Mouse (Mus musculus): ENCODE data around the gene Ccdc106. TPM values are rescaled to one million over a fixed set of nuclear protein-coding genes. Genes with fewer than 3 reads are reported as not detected.

The Ccdc106 gene
- total and polyA plus RNA-seq, 2 experiments, result 0.28 to 0.35 TPM

DNA sequence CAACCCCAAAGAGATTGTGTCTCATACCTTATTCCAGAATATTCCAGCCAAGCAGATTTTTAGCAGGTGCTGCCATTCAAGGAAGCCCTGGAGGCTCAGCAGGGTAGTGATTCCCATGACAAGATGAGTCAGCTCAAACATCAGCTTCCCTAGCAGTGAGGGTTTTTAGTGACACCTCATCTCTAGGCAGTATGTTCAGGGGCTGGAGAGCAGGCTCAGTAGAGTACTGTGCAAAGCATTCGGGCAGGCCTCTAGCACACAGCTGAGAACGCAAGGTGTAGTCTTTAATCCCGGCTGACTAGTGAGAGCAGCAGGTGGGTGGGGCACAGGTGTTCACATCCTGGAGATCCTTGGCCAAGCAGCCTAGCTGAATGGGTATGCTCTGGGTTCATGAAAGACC is 79.4 kb downstream of the Ccdc106 start:
- 0 out of 2 replicates have a peak, but pooled peaks cover 2% of the 10 kb centered on the region for H3K4me1 ChIP-seq (ENCODE audit: control insufficient read depth, insufficient read depth, low read length)
- no peak for DNase-seq (ENCODE audit: extremely low read depth, low read depth, low spot score)
- H3K4me3 ChIP-seq (ENCODE audit: insufficient read depth, low read depth, low read length), result no peak overlapping the region
- TF ChIP-seq POLR2A (IDR thresholded peaks at IDR 0.05; ENCODE audit: extremely low read depth, insufficient read depth, low read length), result no peak
- TF ChIP-seq CTCF (IDR thresholded peaks at IDR 0.05; ENCODE audit: low read depth, low read length), result no peak
- H3K79me2 ChIP-seq (ENCODE audit: control insufficient read depth, insufficient read depth, low read length), result no peaks in the 10 kb centered on the region
- peaks cover 20% of the 10 kb centered on the region for H3K36me3 ChIP-seq (ENCODE audit: control insufficient read depth, insufficient read depth, low read length)
- no peaks in the 10 kb centered on the region for H3K27me3 ChIP-seq (ENCODE audit: control insufficient read depth, insufficient read depth, low read length)
- WGBS, result 78% methylated on average over 3 of the region's 3 CpGs
- no peak overlapping the region for H3K9ac ChIP-seq (ENCODE audit: low read depth, low read length)
- H3K27ac ChIP-seq (replicated peaks; ENCODE audit: insufficient read depth, low read depth, low read length), result no peak overlapping the region

DNA sequence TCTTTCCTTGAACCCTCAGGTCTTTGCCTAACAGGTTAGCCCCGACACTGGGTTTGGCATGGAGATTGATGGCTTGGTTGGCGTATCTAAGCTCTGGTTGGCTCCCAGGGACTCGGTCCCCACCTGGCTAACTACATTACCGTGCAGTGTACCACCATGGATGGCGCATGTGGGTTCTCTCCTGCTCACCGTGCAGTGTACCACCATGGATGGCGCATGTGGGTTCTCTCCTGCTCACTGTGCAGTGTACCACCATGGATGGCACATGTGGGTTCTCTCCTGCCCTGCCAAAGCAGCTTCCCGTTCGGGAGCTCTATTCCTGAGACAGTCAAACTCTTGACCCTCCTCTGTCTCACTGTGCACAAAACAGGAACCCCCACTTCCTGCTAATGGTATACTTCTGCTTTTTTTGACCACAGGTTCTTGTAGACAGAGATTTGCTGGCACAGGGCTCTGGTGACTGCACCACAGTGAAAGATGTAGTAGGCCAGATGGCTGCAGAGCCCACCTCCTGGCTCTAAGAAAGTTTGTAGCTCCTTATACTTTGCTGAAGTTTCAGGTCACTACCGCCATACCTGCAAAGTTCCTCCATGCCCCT is 80.8 kb downstream of the Ccdc106 start:
- H3K27me3 ChIP-seq (ENCODE audit: control insufficient read depth, insufficient read depth, low read length), result no peaks in the 10 kb centered on the region
- H3K36me3 ChIP-seq (ENCODE audit: control insufficient read depth, insufficient read depth, low read length), result peaks cover 14% of the 10 kb centered on the region
- H3K4me1 ChIP-seq (ENCODE audit: control insufficient read depth, insufficient read depth, low read length), result 0 out of 2 replicates have a peak, but pooled peaks cover 2% of the 10 kb centered on the region
- no peak overlapping the region for H3K9ac ChIP-seq (ENCODE audit: low read depth, low read length)
- peak; percentile 39 for DNase-seq (ENCODE audit: extremely low read depth, low read depth, low spot score)
- TF ChIP-seq POLR2A (IDR thresholded peaks at IDR 0.05; ENCODE audit: extremely low read depth, insufficient read depth, low read length) (no peak), CTCF (IDR thresholded peaks at IDR 0.05; ENCODE audit: low read depth, low read length) (no peak)
- WGBS, result 81% methylated on average over 10 of the region's 10 CpGs
- H3K27ac ChIP-seq (replicated peaks; ENCODE audit: insufficient read depth, low read depth, low read length), result no peak overlapping the region
- no peaks in the 10 kb centered on the region for H3K79me2 ChIP-seq (ENCODE audit: control insufficient read depth, insufficient read depth, low read length)
- H3K4me3 ChIP-seq (ENCODE audit: insufficient read depth, low read depth, low read length), result no peak overlapping the region

DNA sequence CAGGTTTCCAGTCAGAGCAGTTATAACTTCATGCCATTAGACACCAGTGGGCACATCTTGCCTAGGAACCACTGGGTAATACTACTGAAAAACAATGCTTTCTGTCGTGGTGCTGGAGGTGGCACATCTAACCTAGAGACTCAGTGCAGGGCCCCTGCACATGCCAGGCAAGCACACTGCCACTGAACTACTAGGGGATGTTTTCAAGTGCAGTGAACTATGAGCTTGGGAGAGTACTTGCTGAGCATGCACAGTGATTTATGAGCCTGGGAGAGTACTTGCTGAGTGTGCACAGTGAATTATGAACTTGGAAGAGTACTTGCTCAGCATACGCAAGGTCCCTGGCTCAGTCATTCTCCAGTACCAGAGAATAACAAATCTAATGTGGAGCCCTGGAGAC is 82.2 kb downstream of the Ccdc106 start:
- Histone ChIP-seq H3K4me1 (ENCODE audit: control insufficient read depth, insufficient read depth, low read length) (0 out of 2 replicates have a peak, but pooled peaks cover 2% of the 10 kb centered on the region), H3K36me3 (ENCODE audit: control insufficient read depth, insufficient read depth, low read length) (peaks cover 8% of the 10 kb centered on the region), H3K27ac (replicated peaks; ENCODE audit: insufficient read depth, low read depth, low read length) (no peak overlapping the region), H3K9ac (ENCODE audit: low read depth, low read length) (no peak overlapping the region), H3K27me3 (ENCODE audit: control insufficient read depth, insufficient read depth, low read length) (no peaks in the 10 kb centered on the region), H3K4me3 (ENCODE audit: insufficient read depth, low read depth, low read length) (no peak overlapping the region), H3K79me2 (ENCODE audit: control insufficient read depth, insufficient read depth, low read length) (no peaks in the 10 kb centered on the region)
- TF ChIP-seq CTCF (IDR thresholded peaks at IDR 0.05; ENCODE audit: low read depth, low read length) (no peak), POLR2A (IDR thresholded peaks at IDR 0.05; ENCODE audit: extremely low read depth, insufficient read depth, low read length) (no peak)
- 86% methylated on average over 2 of the region's 2 CpGs for WGBS
- no peak for DNase-seq (ENCODE audit: extremely low read depth, low read depth, low spot score)

DNA sequence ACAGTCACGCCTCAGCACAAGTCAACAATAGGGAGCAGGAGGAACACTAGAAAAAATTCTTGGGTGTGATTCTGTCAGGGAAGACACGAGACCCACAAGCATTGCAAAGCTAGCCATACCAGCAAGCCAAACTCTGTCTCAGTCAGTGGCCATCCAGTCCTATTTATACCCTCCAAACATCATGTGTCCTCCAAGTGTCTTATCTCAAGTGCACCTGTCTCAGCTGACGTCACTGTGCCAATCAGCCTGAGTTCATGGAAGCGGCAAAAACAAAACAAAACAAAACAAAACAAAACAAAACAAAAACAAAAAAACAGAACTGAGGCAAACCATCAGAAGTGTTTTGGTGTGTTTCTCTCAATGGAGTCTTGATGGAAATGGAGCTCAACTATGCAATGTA is 87.9 kb downstream of the Ccdc106 start:
- WGBS, result 84% methylated on average over 4 of the region's 4 CpGs
- no peak overlapping the region for H3K27ac ChIP-seq (replicated peaks; ENCODE audit: insufficient read depth, low read depth, low read length)
- DNase-seq (ENCODE audit: extremely low read depth, low read depth, low spot score), result no peak
- no peaks in the 10 kb centered on the region for H3K79me2 ChIP-seq (ENCODE audit: control insufficient read depth, insufficient read depth, low read length)
- H3K4me1 ChIP-seq (ENCODE audit: control insufficient read depth, insufficient read depth, low read length), result no peaks in the 10 kb centered on the region
- H3K9ac ChIP-seq (ENCODE audit: low read depth, low read length), result no peak overlapping the region
- no peak overlapping the region for H3K4me3 ChIP-seq (ENCODE audit: insufficient read depth, low read depth, low read length)
- TF ChIP-seq CTCF (IDR thresholded peaks at IDR 0.05; ENCODE audit: low read depth, low read length) (no peak), POLR2A (IDR thresholded peaks at IDR 0.05; ENCODE audit: extremely low read depth, insufficient read depth, low read length) (no peak)
- H3K27me3 ChIP-seq (ENCODE audit: control insufficient read depth, insufficient read depth, low read length), result no peaks in the 10 kb centered on the region
- no peaks in the 10 kb centered on the region for H3K36me3 ChIP-seq (ENCODE audit: control insufficient read depth, insufficient read depth, low read length)

DNA sequence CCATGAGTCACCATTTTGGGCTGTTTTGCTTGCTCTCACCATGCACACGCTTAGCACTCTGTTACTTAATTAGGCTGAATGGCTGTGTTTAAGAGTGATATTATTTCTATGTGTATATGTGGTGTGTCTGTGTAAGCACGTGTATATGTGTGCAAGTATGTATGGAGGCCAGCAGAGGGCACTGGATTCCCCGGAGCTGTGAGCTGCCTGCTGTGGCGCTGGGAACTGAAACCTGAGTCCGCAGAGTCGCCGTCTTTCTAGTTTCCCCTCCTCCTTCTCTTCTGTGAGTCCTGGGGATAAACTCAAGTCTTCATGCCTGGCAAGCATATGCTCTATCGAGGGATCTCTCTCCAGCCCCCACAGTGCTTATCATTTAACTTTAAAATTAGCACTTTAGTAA is 88.9 kb downstream of the Ccdc106 start:
- no peak overlapping the region for H3K27ac ChIP-seq (replicated peaks; ENCODE audit: insufficient read depth, low read depth, low read length)
- no peaks in the 10 kb centered on the region for H3K4me1 ChIP-seq (ENCODE audit: control insufficient read depth, insufficient read depth, low read length)
- H3K36me3 ChIP-seq (ENCODE audit: control insufficient read depth, insufficient read depth, low read length), result no peaks in the 10 kb centered on the region
- H3K9ac ChIP-seq (ENCODE audit: low read depth, low read length), result no peak overlapping the region
- H3K27me3 ChIP-seq (ENCODE audit: control insufficient read depth, insufficient read depth, low read length), result no peaks in the 10 kb centered on the region
- DNase-seq (ENCODE audit: extremely low read depth, low read depth, low spot score), result no peak
- TF ChIP-seq POLR2A (IDR thresholded peaks at IDR 0.05; ENCODE audit: extremely low read depth, insufficient read depth, low read length) (no peak), CTCF (IDR thresholded peaks at IDR 0.05; ENCODE audit: low read depth, low read length) (no peak)
- no peaks in the 10 kb centered on the region for H3K79me2 ChIP-seq (ENCODE audit: control insufficient read depth, insufficient read depth, low read length)
- H3K4me3 ChIP-seq (ENCODE audit: insufficient read depth, low read depth, low read length), result no peak overlapping the region
- 87% methylated on average over 8 of the region's 8 CpGs for WGBS

Other genes with a start within 250 kb of the Ccdc106 start
- not detected in 2 replicates for gene Fam71e2, start 249.3 kb upstream of the Ccdc106 start, total RNA-seq (2014; rRNA removed)
- not detected in 2 replicates for gene Fam71e2, start 249.3 kb upstream of the Ccdc106 start, polyA plus RNA-seq (2012; rRNA removed)
- gene Il11, start 237.7 kb upstream of the Ccdc106 start, total RNA-seq (2014; rRNA removed), result not detected in 2 replicates
- 0.09 TPM in 1 of 2 replicates, not detected in the other for gene Il11, start 237.7 kb upstream of the Ccdc106 start, polyA plus RNA-seq (2012; rRNA removed)
- gene Tmem190, start 237.6 kb upstream of the Ccdc106 start, total RNA-seq (2014; rRNA removed), result not detected in 2 replicates
- gene Tmem190, start 237.6 kb upstream of the Ccdc106 start, polyA plus RNA-seq (2012; rRNA removed), result not detected in 2 replicates
- 16.4 and 17.3 TPM in 2 replicates for gene Tmem238, start 230.9 kb upstream of the Ccdc106 start, total RNA-seq (2014; rRNA removed)
- gene Tmem238, start 230.9 kb upstream of the Ccdc106 start, polyA plus RNA-seq (2012; rRNA removed), result 73.2 and 92.1 TPM in 2 replicates
- gene Rpl28, start 227.7 kb upstream of the Ccdc106 start, total RNA-seq (2014; rRNA removed), result 58.4 and 69.2 TPM in 2 replicates
- 211 and 226 TPM in 2 replicates for gene Rpl28, start 227.7 kb upstream of the Ccdc106 start, polyA plus RNA-seq (2012; rRNA removed)
- gene Ube2s, start 208.0 kb upstream of the Ccdc106 start, total RNA-seq (2014; rRNA removed), result 22.4 and 24.2 TPM in 2 replicates
- 45.9 and 74.3 TPM in 2 replicates for gene Ube2s, start 208.0 kb upstream of the Ccdc106 start, polyA plus RNA-seq (2012; rRNA removed)
- under 0.01 TPM in 1 of 2 replicates, not detected in the other for gene Shisa7, start 175.9 kb upstream of the Ccdc106 start, total RNA-seq (2014; rRNA removed)
- 0.02 and 0.12 TPM in 2 replicates for gene Shisa7, start 175.9 kb upstream of the Ccdc106 start, polyA plus RNA-seq (2012; rRNA removed)
- gene Isoc2b, start 150.3 kb upstream of the Ccdc106 start, total RNA-seq (2014; rRNA removed), result 23.6 and 40.2 TPM in 2 replicates
- gene Isoc2b, start 150.3 kb upstream of the Ccdc106 start, polyA plus RNA-seq (2012; rRNA removed), result 24.0 and 34.6 TPM in 2 replicates
- gene Isoc2a, start 143.4 kb upstream of the Ccdc106 start, total RNA-seq (2014; rRNA removed), result 54.3 and 63.5 TPM in 2 replicates
- gene Isoc2a, start 143.4 kb upstream of the Ccdc106 start, polyA plus RNA-seq (2012; rRNA removed), result 103 and 110 TPM in 2 replicates
- not detected in 2 replicates for gene Gm36210, start 114.0 kb upstream of the Ccdc106 start, total RNA-seq (2014; rRNA removed)
- gene Gm36210, start 114.0 kb upstream of the Ccdc106 start, polyA plus RNA-seq (2012; rRNA removed), result 0.13 TPM in 1 of 2 replicates, not detected in the other
- 0.55 and 0.74 TPM in 2 replicates for gene Zfp628, start 105.3 kb upstream of the Ccdc106 start, total RNA-seq (2014; rRNA removed)
- 6.2 and 8.3 TPM in 2 replicates for gene Zfp628, start 105.3 kb upstream of the Ccdc106 start, polyA plus RNA-seq (2012; rRNA removed)
- 0.20 and 0.28 TPM in 2 replicates for gene Nat14, start 98.5 kb upstream of the Ccdc106 start, total RNA-seq (2014; rRNA removed)
- gene Nat14, start 98.5 kb upstream of the Ccdc106 start, polyA plus RNA-seq (2012; rRNA removed), result 0.66 and 0.75 TPM in 2 replicates
- 0.07 and 0.18 TPM in 2 replicates for gene Ssc5d, start 94.8 kb upstream of the Ccdc106 start, total RNA-seq (2014; rRNA removed)
- gene Ssc5d, start 94.8 kb upstream of the Ccdc106 start, polyA plus RNA-seq (2012; rRNA removed), result 0.14 and 0.26 TPM in 2 replicates
- not detected in 2 replicates for gene Sbk2, start 56.1 kb upstream of the Ccdc106 start, total RNA-seq (2014; rRNA removed)
- 0.12 TPM in 1 of 2 replicates, not detected in the other for gene Sbk2, start 56.1 kb upstream of the Ccdc106 start, polyA plus RNA-seq (2012; rRNA removed)
- gene Sbk3, start 49.4 kb upstream of the Ccdc106 start, total RNA-seq (2014; rRNA removed), result not detected in 2 replicates
- not detected in 2 replicates for gene Sbk3, start 49.4 kb upstream of the Ccdc106 start, polyA plus RNA-seq (2012; rRNA removed)
- gene Zfp579, start 24.4 kb upstream of the Ccdc106 start, total RNA-seq (2014; rRNA removed), result 1.2 TPM in 2 replicates
- gene Zfp579, start 24.4 kb upstream of the Ccdc106 start, polyA plus RNA-seq (2012; rRNA removed), result 10.8 and 13.0 TPM in 2 replicates
- 6.7 and 10.7 TPM in 2 replicates for gene Zfp524, start 6.1 kb upstream of the Ccdc106 start, total RNA-seq (2014; rRNA removed)
- 38.3 and 41.1 TPM in 2 replicates for gene Zfp524, start 6.1 kb upstream of the Ccdc106 start, polyA plus RNA-seq (2012; rRNA removed)
- 6.2 and 6.8 TPM in 2 replicates for gene Fiz1, start 5.9 kb upstream of the Ccdc106 start, total RNA-seq (2014; rRNA removed)
- gene Fiz1, start 5.9 kb upstream of the Ccdc106 start, polyA plus RNA-seq (2012; rRNA removed), result 18.0 and 19.3 TPM in 2 replicates
- gene Gm44973, start 5.1 kb upstream of the Ccdc106 start, total RNA-seq (2014; rRNA removed), result 0.55 and 1.1 TPM in 2 replicates
- gene Gm44973, start 5.1 kb upstream of the Ccdc106 start, polyA plus RNA-seq (2012; rRNA removed), result not detected in 2 replicates
- 4.1 and 4.3 TPM in 2 replicates for gene Zfp865, start 177 bp upstream of the Ccdc106 start, total RNA-seq (2014; rRNA removed)
- gene Zfp865, start 177 bp upstream of the Ccdc106 start, polyA plus RNA-seq (2012; rRNA removed), result 11.2 and 14.6 TPM in 2 replicates
- gene 4632433K11Rik, start 13.6 kb downstream of the Ccdc106 start, total RNA-seq (2014; rRNA removed), result 0.28 TPM in 1 of 2 replicates, not detected in the other
- not detected in 2 replicates for gene 4632433K11Rik, start 13.6 kb downstream of the Ccdc106 start, polyA plus RNA-seq (2012; rRNA removed)
- 2.4 and 2.8 TPM in 2 replicates for gene Zfp784, start 17.9 kb downstream of the Ccdc106 start, total RNA-seq (2014; rRNA removed)
- gene Zfp784, start 17.9 kb downstream of the Ccdc106 start, polyA plus RNA-seq (2012; rRNA removed), result 2.7 and 2.9 TPM in 2 replicates
- gene Zfp580, start 31.0 kb downstream of the Ccdc106 start, total RNA-seq (2014; rRNA removed), result 0.18 and 0.20 TPM in 2 replicates
- 1.9 and 2.2 TPM in 2 replicates for gene Zfp580, start 31.0 kb downstream of the Ccdc106 start, polyA plus RNA-seq (2012; rRNA removed)
- gene U2af2, start 41.6 kb downstream of the Ccdc106 start, total RNA-seq (2014; rRNA removed), result 30.4 and 35.2 TPM in 2 replicates
- gene U2af2, start 41.6 kb downstream of the Ccdc106 start, polyA plus RNA-seq (2012; rRNA removed), result 70.6 and 90.4 TPM in 2 replicates
- 54.2 and 81.8 TPM in 2 replicates for gene Epn1, start 59.7 kb downstream of the Ccdc106 start, total RNA-seq (2014; rRNA removed)
- 203 and 212 TPM in 2 replicates for gene Epn1, start 59.7 kb downstream of the Ccdc106 start, polyA plus RNA-seq (2012; rRNA removed)
- not detected in 2 replicates for gene Rfpl4, start 96.4 kb downstream of the Ccdc106 start, total RNA-seq (2014; rRNA removed)
- not detected in 2 replicates for gene Rfpl4, start 96.4 kb downstream of the Ccdc106 start, polyA plus RNA-seq (2012; rRNA removed)
- gene Rasl2-9, start 105.4 kb downstream of the Ccdc106 start, total RNA-seq (2014; rRNA removed), result 1.7 and 2.7 TPM in 2 replicates
- 0.45 TPM in 2 replicates for gene Rasl2-9, start 105.4 kb downstream of the Ccdc106 start, polyA plus RNA-seq (2012; rRNA removed)
- not detected in 2 replicates for gene Vmn1r55, start 129.1 kb downstream of the Ccdc106 start, total RNA-seq (2014; rRNA removed)
- gene Vmn1r55, start 129.1 kb downstream of the Ccdc106 start, polyA plus RNA-seq (2012; rRNA removed), result not detected in 2 replicates
- gene Vmn1r56, start 176.2 kb downstream of the Ccdc106 start, total RNA-seq (2014; rRNA removed), result not detected in 2 replicates
- not detected in 2 replicates for gene Vmn1r56, start 176.2 kb downstream of the Ccdc106 start, polyA plus RNA-seq (2012; rRNA removed)
- gene Vmn1r57, start 197.9 kb downstream of the Ccdc106 start, total RNA-seq (2014; rRNA removed), result not detected in 2 replicates
- gene Vmn1r57, start 197.9 kb downstream of the Ccdc106 start, polyA plus RNA-seq (2012; rRNA removed), result not detected in 2 replicates